Mouse (Mus musculus) testis, adult 2 months (tissue): Measurements from ENCODE around the gene Mapk1. TPM values are rescaled to one million over a fixed set of nuclear protein-coding genes. Genes with fewer than 3 reads are reported as not detected.

Source experiments
- H3K27ac ChIP-seq: fragments of 200-500 bp; 2 replicates; pipeline ENCODE4 v1.5.1; 2012; ENCODE audit warnings: low read depth, low read length; ENCODE audit not compliant: control insufficient read depth, insufficient read depth
- H3K27me3 ChIP-seq: fragments of 200-500 bp; 2 replicates; pipeline ENCODE4 v1.6.1; 2012; ENCODE audit warnings: mild to moderate bottlenecking, low read length, moderate library complexity; ENCODE audit not compliant: control insufficient read depth, insufficient read depth
- H3K36me3 ChIP-seq: fragments of 200-500 bp; 2 replicates; pipeline ENCODE4 v1.6.1; 2012; ENCODE audit warnings: mild to moderate bottlenecking, low read length; ENCODE audit not compliant: control insufficient read depth, insufficient read depth
- H3K4me1 ChIP-seq: fragments of 200-500 bp; 2 replicates; pipeline ENCODE4 v1.6.1; 2012; ENCODE audit warnings: low read length; ENCODE audit not compliant: control insufficient read depth, insufficient read depth
- H3K4me3 ChIP-seq: fragments of 200-500 bp; 2 replicates; pipeline ENCODE4 v1.5.1; 2012; ENCODE audit warnings: low read depth, mild to moderate bottlenecking, low read length, moderate library complexity, mixed read lengths; ENCODE audit not compliant: control insufficient read depth
- CTCF ChIP-seq: fragments of 200-500 bp; IDR thresholded peaks from 2 replicates; pipeline ENCODE4 v1.5.1; 2012; ENCODE audit warnings: low read depth, mild to moderate bottlenecking, inconsistent platforms, low read length, moderate library complexity; ENCODE audit not compliant: control insufficient read depth, insufficient read depth, insufficient replicate concordance
- POLR2A ChIP-seq: fragments of 200-500 bp; IDR thresholded peaks from 2 replicates; pipeline ENCODE4 v1.6.1; 2012; ENCODE audit warnings: low read depth, mild to moderate bottlenecking, inconsistent platforms, low read length, moderate library complexity; ENCODE audit not compliant: control insufficient read depth
- polyA plus RNA-seq: library from polyadenylated mRNA; depleted of rRNA; stranded (reverse); fragments of >200 nt; gene quantifications from 2 replicates; pipeline ENCODE4 v1.2.3, GENCODE M21; 2012

Mapk1 gene
- polyA plus RNA-seq, 1 experiment: 42.0 TPM

DNA sequence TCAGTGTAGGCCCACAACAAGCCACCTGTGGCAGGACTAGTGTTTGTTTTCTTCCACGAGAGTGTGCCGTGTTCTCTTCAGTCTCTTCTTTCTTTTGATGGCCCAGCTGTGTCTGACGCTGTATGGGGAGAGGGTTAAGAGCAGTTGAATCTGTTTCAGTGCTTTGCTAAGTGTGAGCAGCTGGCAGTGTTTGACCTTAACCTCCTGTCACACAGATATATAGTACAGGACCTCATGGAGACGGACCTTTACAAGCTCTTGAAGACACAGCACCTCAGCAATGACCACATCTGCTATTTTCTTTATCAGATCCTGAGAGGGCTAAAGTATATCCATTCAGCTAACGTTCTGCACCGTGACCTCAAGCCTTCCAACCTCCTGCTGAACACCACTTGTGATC, 34.9 kb downstream of the Mapk1 start:
- TF ChIP-seq POLR2A: no peak
- Histone ChIP-seq H3K27ac (no peak overlapping the region), H3K4me3 (no peak overlapping the region), H3K4me1 (no peaks in the 10 kb centered on the region), H3K27me3 (no peaks in the 10 kb centered on the region), H3K36me3 (peaks cover 2% of the 10 kb centered on the region)

GRCm38 (mm10) chr16:17024469-17025148, 41.4 kb downstream of the Mapk1 start:
- H3K36me3 ChIP-seq: peaks cover 2% of the 10 kb centered on the region
- H3K27me3 ChIP-seq: no peaks in the 10 kb centered on the region

DNA sequence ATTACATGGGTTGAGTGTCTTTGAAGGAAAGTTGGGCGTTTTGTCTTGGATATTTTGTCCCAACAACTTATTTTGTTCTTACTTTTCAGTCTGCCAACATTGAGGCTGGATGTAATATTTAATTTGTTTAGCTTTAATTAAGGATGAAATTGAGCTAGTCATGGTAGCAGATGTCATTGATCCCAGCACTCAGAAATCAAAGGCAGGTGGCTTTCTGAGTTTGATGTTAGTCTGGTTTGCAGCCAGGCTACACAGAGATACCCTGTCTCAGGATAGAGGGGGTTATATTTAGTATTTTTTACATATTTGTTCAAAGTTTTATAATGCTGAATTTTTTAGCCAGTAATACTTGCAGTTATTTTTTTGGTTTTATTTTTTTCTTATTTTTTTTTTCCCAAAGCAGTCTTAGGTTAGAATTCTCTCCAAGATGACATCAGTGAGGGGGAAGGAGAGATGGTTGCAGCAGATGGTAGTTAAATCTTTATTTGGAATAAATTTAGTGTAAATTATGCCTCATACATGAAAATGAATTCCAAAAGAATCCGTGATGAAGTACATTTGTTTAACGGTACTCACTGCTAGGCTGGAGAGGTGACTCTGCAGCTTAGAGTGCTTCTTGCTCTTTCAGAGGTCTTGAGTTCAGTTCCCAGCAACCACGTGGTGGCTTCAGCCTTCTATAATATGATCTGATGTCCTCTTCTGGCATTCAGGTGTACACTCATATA, 47.0 kb downstream of the Mapk1 start:
- no peak overlapping the region for H3K4me3 ChIP-seq
- no peak overlapping the region for H3K27ac ChIP-seq
- TF ChIP-seq POLR2A (no peak), CTCF (no peak)
- no peaks in the 10 kb centered on the region for H3K27me3 ChIP-seq
- H3K36me3 ChIP-seq: no peaks in the 10 kb centered on the region
- H3K4me1 ChIP-seq: no peaks in the 10 kb centered on the region

More at GRCm38 (mm10) chr16:17024469-17025148, 41.4 kb downstream of the Mapk1 start:
- no peaks in the 10 kb centered on the region for H3K4me1 ChIP-seq
- no peak overlapping the region for H3K27ac ChIP-seq
- TF ChIP-seq POLR2A (no peak), CTCF (no peak)
- no peak overlapping the region for H3K4me3 ChIP-seq

DNA sequence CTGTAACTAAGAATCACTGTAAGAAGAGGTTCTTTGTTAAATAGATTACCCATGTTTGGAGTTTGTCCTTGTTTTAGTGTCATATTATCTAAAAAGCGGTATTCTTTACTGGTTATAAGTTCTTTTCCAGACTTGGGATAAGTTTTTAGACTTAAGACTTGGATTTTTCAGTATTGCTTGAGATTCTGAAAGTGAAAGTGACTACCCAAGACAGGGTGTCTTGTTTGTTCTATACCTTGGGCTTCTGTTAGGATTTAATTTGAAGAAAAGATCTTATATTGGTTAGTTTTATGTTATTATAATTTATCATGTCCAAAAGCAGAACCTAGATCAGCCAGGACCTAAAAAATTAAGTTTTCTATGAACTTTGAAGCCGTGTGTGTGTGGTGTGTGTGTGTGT, 50.6 kb downstream of the Mapk1 start:
- no peaks in the 10 kb centered on the region; the same call in none of the 2 replicates for H3K36me3 ChIP-seq
- H3K27ac ChIP-seq: no peak overlapping the region
- no peaks in the 10 kb centered on the region for H3K4me1 ChIP-seq
- TF ChIP-seq CTCF: no peak
- TF ChIP-seq POLR2A: no peak
- H3K4me3 ChIP-seq: no peak overlapping the region
- H3K27me3 ChIP-seq: no peaks in the 10 kb centered on the region

GRCm38 (mm10) chr16:17040716-17041115, 57.5 kb downstream of the Mapk1 start:
- H3K27me3 ChIP-seq: no peaks in the 10 kb centered on the region
- peaks cover 1% of the 10 kb centered on the region for H3K36me3 ChIP-seq

DNA sequence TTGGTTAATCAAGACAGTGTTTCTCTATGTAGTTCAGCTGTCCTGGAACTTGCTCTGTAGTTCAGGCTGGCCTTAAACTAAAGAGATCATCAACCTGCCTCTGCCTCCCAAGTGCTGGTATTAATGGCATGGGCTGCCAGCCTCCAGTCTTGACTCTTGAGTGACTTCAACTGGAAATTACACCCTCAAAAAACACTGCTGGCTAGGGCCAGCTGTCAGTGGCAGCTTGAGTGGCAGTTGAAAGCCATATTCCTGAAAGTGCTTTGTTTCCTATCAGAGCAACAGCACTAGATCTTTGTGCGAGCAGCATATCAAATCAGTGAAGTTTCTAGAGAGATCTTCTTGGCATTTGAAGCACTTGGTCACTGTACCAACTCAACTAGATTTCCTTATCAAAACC, 58.2 kb downstream of the Mapk1 start:
- Histone ChIP-seq H3K4me1 (no peaks in the 10 kb centered on the region), H3K27ac (no peak overlapping the region), H3K4me3 (no peak overlapping the region), H3K27me3 (no peaks in the 10 kb centered on the region), H3K36me3 (peaks cover 1% of the 10 kb centered on the region)
- TF ChIP-seq POLR2A: no peak
- no peak for TF ChIP-seq CTCF

More at GRCm38 (mm10) chr16:17040716-17041115, 57.5 kb downstream of the Mapk1 start:
- no peak overlapping the region; the same call in 1 of the 2 replicates for H3K4me3 ChIP-seq
- TF ChIP-seq POLR2A (no peak), CTCF (no peak)
- H3K4me1 ChIP-seq: no peaks in the 10 kb centered on the region
- no peak overlapping the region for H3K27ac ChIP-seq

- Histone ChIP-seq H3K36me3 (peaks cover 2% of the 10 kb centered on the region), H3K27ac (no peak overlapping the region), H3K4me3 (no peak overlapping the region), H3K27me3 (no peaks in the 10 kb centered on the region), H3K4me1 (no peaks in the 10 kb centered on the region; the same call in 1 of the 2 replicates)
- TF ChIP-seq CTCF: no peak
- TF ChIP-seq POLR2A: no peak
These were observed 61.1 kb downstream of the Mapk1 start for GRCm38 (mm10) chr16:17044320-17044719.

- no peaks in the 10 kb centered on the region; the same call in 1 of the 2 replicates for H3K4me1 ChIP-seq
- TF ChIP-seq CTCF (no peak), POLR2A (no peak)
- H3K36me3 ChIP-seq: peaks cover 2% of the 10 kb centered on the region
- no peak overlapping the region for H3K4me3 ChIP-seq
- H3K27ac ChIP-seq: no peak overlapping the region
- H3K27me3 ChIP-seq: no peaks in the 10 kb centered on the region
These were observed 62.1 kb downstream of the Mapk1 start for GRCm38 (mm10) chr16:17045287-17045686.
